Mouse (Mus musculus) embryonic facial prominence, embryonic 14.5 days (tissue): ENCODE measurements around the gene Kif22. TPM values are rescaled to one million over a fixed set of nuclear protein-coding genes. Genes with fewer than 3 reads are reported as not detected.
"Not testable (repeated sequence)": the region's sequence is repeated elsewhere in the genome, so short reads cannot be mapped to it uniquely, and the experiment has no call there.

ENCODE experiments used
- ATAC-seq: fragments of 200-750 bp; cut with Nextera tagmentation; 2 replicates; pipeline ENCODE4 v1.8.0; 2017; ENCODE audit warnings: low read depth, moderate number of reproducible peaks, moderate TSS enrichment
- DNase-seq: peaks from one replicate; pipeline ENCODE4 v3.0.0-alpha.2; 2015; ENCODE audit warnings: low spot score
- H3K27ac ChIP-seq: fragments of 300-500 bp; sonication (generic); replicated peaks from 2 replicates; pipeline ENCODE4 v1.5.1; 2014; ENCODE audit warnings: low read depth, mild to moderate bottlenecking, low read length, moderate library complexity
- H3K27me3 ChIP-seq: fragments of 300-500 bp; sonication (generic); replicated peaks from 2 replicates; pipeline ENCODE4 v1.6.1; 2014; ENCODE audit warnings: low read length; ENCODE audit not compliant: control insufficient read depth, insufficient read depth
- H3K36me3 ChIP-seq: fragments of 300-500 bp; sonication (generic); 2 replicates; pipeline ENCODE4 v1.6.1; 2014; ENCODE audit warnings: low read length, mixed read lengths; ENCODE audit not compliant: control insufficient read depth, insufficient read depth
- H3K4me1 ChIP-seq: fragments of 300-500 bp; sonication (generic); 2 replicates; pipeline ENCODE4 v1.6.1; 2014; ENCODE audit warnings: antibody characterized with exemption, low read length; ENCODE audit not compliant: control insufficient read depth, insufficient read depth
- H3K4me2 ChIP-seq: fragments of 300-500 bp; sonication (generic); 2 replicates; pipeline ENCODE4 v1.6.1; 2014; ENCODE audit warnings: low read depth, mild to moderate bottlenecking, low read length, moderate library complexity, mixed read lengths
- H3K4me3 ChIP-seq: fragments of 300-500 bp; sonication (generic); 2 replicates; pipeline ENCODE4 v1.5.1; 2014; ENCODE audit warnings: low read depth, mild to moderate bottlenecking, low read length
- H3K9ac ChIP-seq: fragments of 300-500 bp; sonication (generic); 2 replicates; pipeline ENCODE4 v1.6.1; 2014; ENCODE audit warnings: low read depth, mild to moderate bottlenecking, low read length, moderate library complexity, mixed read lengths
- H3K9me3 ChIP-seq: fragments of 300-500 bp; sonication (generic); 2 replicates; pipeline ENCODE4 v1.6.1; 2016; ENCODE audit warnings: low read length; ENCODE audit not compliant: control insufficient read depth
- WGBS: fragments of 180-500 bp; shearing (Covaris S2); extraction: QIAGEN DNeasy Blood & Tissue Kit; methylation state at CpG from one replicate; pipeline ENCODE4 v1.1.7; 2014; 5-methylcytosine and 5-hydroxymethylcytosine counted together
- polyA plus RNA-seq: library from polyadenylated mRNA; unstranded; fragments of >200 nt; fragmentation: Nextera tagmentation; extraction: Ambion mirVana; gene quantifications from 2 replicates; pipeline ENCODE4 v1.2.1, GENCODE M21; 2014

The Kif22 gene
- 74.9 and 96.4 TPM in 2 replicates for polyA plus RNA-seq

- peaks cover 14% of the 10 kb centered on the region; the same call in 1 of the 2 replicates for H3K36me3 ChIP-seq
- peaks cover 5% of the 10 kb centered on the region; the same call in 1 of the 2 replicates for H3K4me1 ChIP-seq
- no peaks in the 10 kb centered on the region for H3K27me3 ChIP-seq
- peak; percentile 96 for DNase-seq
- peak within 1 kb of the TSS; percentile 87 for H3K9ac ChIP-seq
- peak; percentile 91 for ATAC-seq
- peak within 1 kb of the TSS; percentile 76 for H3K27ac ChIP-seq
- under 1% methylated on average over 51 of the region's 53 CpGs for WGBS
- H3K4me2 ChIP-seq, result peak within 1 kb of the TSS; percentile 79
- H3K4me3 ChIP-seq, result peak within 1 kb of the TSS; percentile 80
- no peaks in the 10 kb centered on the region for H3K9me3 ChIP-seq
Observed at GRCm38 (mm10) chr7:127041851-127042672, at the start of gene Kif22. TSS of gene Kif22 (minus strand) at chr7:127042471.

- ATAC-seq (peak; percentile 62), DNase-seq (peak; percentile 62)
- 67% methylated on average over 15 of the region's 16 CpGs for WGBS
- H3K27ac ChIP-seq, result no peak within 1 kb of the TSS
- peak within 1 kb of the TSS; percentile 3; the same call in 1 of the 2 replicates for H3K9ac ChIP-seq
- peak within 1 kb of the TSS; percentile 8 for H3K4me3 ChIP-seq
- no peaks in the 10 kb centered on the region for H3K36me3 ChIP-seq
- H3K4me1 ChIP-seq, result peaks cover 3% of the 10 kb centered on the region; the same call in 1 of the 2 replicates
- peaks cover 4% of the 10 kb centered on the region; the same call in 1 of the 2 replicates for H3K27me3 ChIP-seq
- H3K4me2 ChIP-seq, result peak within 1 kb of the TSS; percentile 38
- H3K9me3 ChIP-seq, result no peaks in the 10 kb centered on the region
Observed at GRCm38 (mm10) chr7:127091114-127091896, 49.0 kb upstream of the Kif22 start, which contains the start of gene AI467606. TSS of gene AI467606 (plus strand) at chr7:127091359.

DNA sequence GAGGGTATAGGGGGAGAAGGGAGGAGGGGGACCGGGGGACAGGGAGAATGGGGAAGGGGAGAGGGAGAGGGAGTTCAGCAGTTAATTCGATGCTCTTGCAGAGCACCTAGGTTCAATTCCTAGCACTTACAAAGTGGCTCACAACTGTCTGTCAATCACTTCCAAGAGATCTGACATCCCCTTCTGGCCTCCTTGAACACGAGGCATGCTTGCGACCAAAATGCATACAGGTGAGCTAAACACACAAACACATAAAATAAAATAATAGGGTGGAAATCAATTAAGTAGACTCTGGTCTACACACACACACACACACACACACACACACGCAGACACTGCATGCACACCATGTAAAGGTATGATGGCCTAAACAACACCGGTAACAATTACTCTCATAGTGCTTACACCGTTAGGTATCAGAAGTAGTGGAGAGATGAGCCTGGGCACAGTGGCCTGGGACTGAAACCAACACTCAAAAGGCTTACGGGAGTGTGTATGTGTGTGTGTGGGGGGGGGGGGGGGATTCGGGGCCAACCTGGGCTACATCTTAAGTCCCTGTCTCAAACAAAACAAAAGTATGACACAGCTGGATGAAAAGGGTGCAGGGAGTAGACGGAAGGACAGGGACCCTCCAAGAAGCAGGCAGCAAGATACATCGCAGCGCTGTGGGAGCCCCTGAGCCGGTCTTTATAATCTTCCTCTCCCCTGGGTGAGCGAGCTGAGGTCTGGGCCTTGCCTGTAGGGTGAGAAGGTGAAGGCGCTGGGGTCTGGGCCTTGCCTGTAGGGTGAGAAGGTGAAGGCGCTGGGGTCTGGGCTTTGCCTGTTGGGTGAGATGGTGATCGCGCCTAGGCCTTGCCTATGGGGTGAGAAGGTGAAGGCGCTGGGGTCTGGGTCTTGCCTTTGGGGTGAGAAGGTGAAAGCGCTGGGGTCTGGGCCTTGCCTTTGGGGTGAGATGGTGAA, 48.2 kb upstream of the Kif22 start:
- peaks cover 4% of the 10 kb centered on the region; the same call in 1 of the 2 replicates for H3K27me3 ChIP-seq
- H3K9me3 ChIP-seq, result no peaks in the 10 kb centered on the region
- DNase-seq (no peak), ATAC-seq (no peak)
- H3K4me3 ChIP-seq, result no peak overlapping the region
- H3K27ac ChIP-seq, result no peak overlapping the region
- H3K36me3 ChIP-seq, result no peaks in the 10 kb centered on the region
- 0 out of 2 replicates have a peak, but pooled peaks cover 3% of the 10 kb centered on the region for H3K4me1 ChIP-seq
- WGBS, result 84% methylated on average over 19 of the region's 20 CpGs
- H3K9ac ChIP-seq, result no peak overlapping the region
- H3K4me2 ChIP-seq, result no peak overlapping the region

- Histone ChIP-seq H3K9me3 (no peaks in the 10 kb centered on the region), H3K4me3 (no peak overlapping the region)
Observed at GRCm38 (mm10) chr7:127088901-127089845, 46.9 kb upstream of the Kif22 start.

DNA sequence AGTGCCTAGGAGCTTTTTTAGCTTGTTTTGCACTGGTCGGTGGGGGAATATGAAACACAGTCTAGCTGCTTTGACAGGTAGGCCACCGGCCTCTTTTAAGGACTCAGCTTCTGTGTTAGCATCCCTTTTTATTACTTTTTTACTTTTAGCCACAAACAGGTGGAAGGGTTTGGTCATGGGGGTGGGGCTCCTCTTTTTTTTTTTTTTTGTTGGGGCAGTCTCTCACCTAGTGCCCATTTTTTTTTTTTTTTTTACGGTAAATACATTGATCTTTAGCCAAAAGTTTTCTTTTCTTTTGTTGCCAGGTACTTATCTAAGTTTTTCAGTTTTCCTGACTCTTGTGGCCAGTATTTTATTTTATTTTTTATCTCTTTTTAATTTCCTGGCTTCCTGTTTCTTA, 45.8 kb upstream of the Kif22 start:
- H3K36me3 ChIP-seq, result no peaks in the 10 kb centered on the region
- 0 out of 2 replicates have a peak, but pooled peaks cover 3% of the 10 kb centered on the region for H3K4me1 ChIP-seq
- H3K4me3 ChIP-seq, result no peak overlapping the region
- no peaks in the 10 kb centered on the region for H3K9me3 ChIP-seq
- peaks cover 4% of the 10 kb centered on the region; the same call in 1 of the 2 replicates for H3K27me3 ChIP-seq
- no peak for DNase-seq
- no peak overlapping the region for H3K9ac ChIP-seq
- 87% methylated on average over 3 of the region's 3 CpGs for WGBS
- no peak for ATAC-seq
- H3K4me2 ChIP-seq, result no peak overlapping the region
- no peak overlapping the region for H3K27ac ChIP-seq

More at GRCm38 (mm10) chr7:127088901-127089845, 46.9 kb upstream of the Kif22 start:
- DNase-seq (peak; percentile 27), ATAC-seq (peak; percentile 26; the same call in 1 of the 2 replicates)
- peak overlapping the region; percentile 39 for H3K4me2 ChIP-seq
- no peak overlapping the region for H3K27ac ChIP-seq
- no peaks in the 10 kb centered on the region for H3K36me3 ChIP-seq
- 0 out of 2 replicates have a peak, but pooled peaks cover 3% of the 10 kb centered on the region for H3K4me1 ChIP-seq
- H3K9ac ChIP-seq, result 0 out of 2 replicates have a peak overlapping the region, but pooled peaks have one; percentile 22
- 19% methylated on average over 27 of the region's 27 CpGs for WGBS
- peaks cover 4% of the 10 kb centered on the region; the same call in 1 of the 2 replicates for H3K27me3 ChIP-seq

- DNase-seq, H3K9ac ChIP-seq, H3K4me2 ChIP-seq, H3K9me3 ChIP-seq, H3K4me1 ChIP-seq, H3K36me3 ChIP-seq, H3K27me3 ChIP-seq, H3K4me3 ChIP-seq, ATAC-seq, H3K27ac ChIP-seq: not testable (repeated sequence)
- 76% methylated on average over 6 of the region's 6 CpGs for WGBS
Observed at GRCm38 (mm10) chr7:127087278-127088010, 45.2 kb upstream of the Kif22 start, which contains the start of gene Zg16. TSS of gene Zg16 (minus strand) at chr7:127087328.

DNA sequence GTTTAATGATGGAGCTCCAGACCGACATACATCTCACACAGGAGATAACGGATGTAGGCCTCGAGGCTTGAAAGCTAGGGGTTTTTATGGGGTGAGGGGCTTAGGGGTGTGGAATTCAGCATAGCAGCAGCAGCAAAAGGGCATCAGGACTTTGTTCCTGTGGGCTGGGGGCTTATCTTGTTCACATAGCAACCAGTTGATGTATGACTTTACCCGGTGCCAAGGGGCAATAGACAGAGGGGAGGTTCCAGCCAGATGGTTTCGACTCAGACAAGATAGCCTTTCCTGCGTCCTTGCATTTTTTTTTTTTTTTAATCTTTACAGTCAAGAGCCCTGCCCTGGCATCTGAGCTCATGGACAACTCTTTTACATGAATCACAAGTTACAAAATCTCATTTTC, 43.5 kb upstream of the Kif22 start:
- not testable (repeated sequence) for H3K27me3 ChIP-seq, H3K27ac ChIP-seq, H3K9me3 ChIP-seq, ATAC-seq, H3K4me3 ChIP-seq, H3K36me3 ChIP-seq, H3K4me1 ChIP-seq, H3K9ac ChIP-seq, H3K4me2 ChIP-seq, DNase-seq
- 78% methylated on average over 6 of the region's 6 CpGs for WGBS
